Mouse (Mus musculus): ENCODE results near the gene Zbtb20. TPM values are rescaled to one million over a fixed set of nuclear protein-coding genes. Genes with fewer than 3 reads are reported as not detected.

Zbtb20 gene
- polyA plus RNA-seq, 1 experiment from 2014 or later, result 27.9 TPM

DNA sequence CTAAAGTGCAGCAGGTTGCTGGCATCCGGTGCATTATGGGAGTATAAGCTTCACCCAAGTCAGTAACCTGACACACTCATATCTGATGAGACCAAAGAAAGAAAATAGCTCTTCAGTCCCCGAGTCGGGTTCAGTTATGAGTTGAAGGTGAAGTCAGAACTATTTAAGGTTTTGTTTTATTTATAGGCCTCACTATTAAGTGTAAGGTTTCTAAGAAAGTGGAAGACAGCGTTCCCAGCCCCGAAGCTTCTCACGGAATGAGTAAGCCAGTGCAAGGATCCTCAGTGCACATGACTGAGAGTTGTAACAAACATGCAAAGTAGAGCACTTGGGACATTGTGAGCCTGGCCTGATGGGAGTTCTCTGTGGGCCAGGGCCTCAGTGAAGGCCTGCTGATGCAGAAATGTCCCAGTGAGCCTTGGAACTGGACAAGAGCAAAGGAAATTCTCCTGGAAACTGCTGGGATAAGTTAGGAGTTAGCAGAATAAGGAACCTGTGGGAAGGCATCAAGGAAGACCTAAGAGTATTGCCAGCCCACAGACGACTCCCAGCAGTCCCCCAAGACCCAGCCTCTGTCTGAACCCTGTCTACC is 507.6 kb downstream of the Zbtb20 start:
- WGBS, result 75% methylated on average over 7 of the region's 7 CpGs
- Histone ChIP-seq H3K4me2 (replicated peaks; ENCODE audit: low read depth, low read length) (no peak overlapping the region), H3K4me1 (ENCODE audit: insufficient read depth, low read depth, low read length) (no peaks in the 10 kb centered on the region), H3K27me3 (replicated peaks; ENCODE audit: insufficient read depth, low read length) (no peaks in the 10 kb centered on the region), H3K9ac (replicated peaks; ENCODE audit: low read depth) (no peak overlapping the region), H3K36me3 (ENCODE audit: insufficient read depth, low read length) (no peaks in the 10 kb centered on the region), H3K27ac (ENCODE audit: low read length) (no peak overlapping the region), H3K4me3 (ENCODE audit: low read depth, low read length) (no peak overlapping the region), H3K9me3 (ENCODE audit: low read length) (no peaks in the 10 kb centered on the region)
- TF ChIP-seq EP300 (IDR thresholded peaks at IDR 0.05) (no peak), CTCF (IDR thresholded peaks at IDR 0.05) (no peak)
- DNase-seq (ENCODE audit: low spot score) (no peak), ATAC-seq (no peak)

GRCm38 (mm10) chr16:43384953-43385619 is 509.4 kb downstream of the Zbtb20 start:
- H3K4me3 ChIP-seq (ENCODE audit: low read depth, low read length), result no peak overlapping the region
- no peak overlapping the region for H3K27ac ChIP-seq (ENCODE audit: low read length)
- no peaks in the 10 kb centered on the region for H3K4me1 ChIP-seq (ENCODE audit: insufficient read depth, low read depth, low read length)
- no peaks in the 10 kb centered on the region for H3K36me3 ChIP-seq (ENCODE audit: insufficient read depth, low read length)
- 80% methylated on average over 4 of the region's 4 CpGs for WGBS
- ATAC-seq (no peak), DNase-seq (ENCODE audit: low spot score) (no peak)
- no peak overlapping the region for H3K9ac ChIP-seq (replicated peaks; ENCODE audit: low read depth)
- H3K4me2 ChIP-seq (replicated peaks; ENCODE audit: low read depth, low read length), result no peak overlapping the region
- H3K9me3 ChIP-seq (ENCODE audit: low read length), result no peaks in the 10 kb centered on the region
- TF ChIP-seq EP300 (IDR thresholded peaks at IDR 0.05), result no peak
- no peak for TF ChIP-seq CTCF (IDR thresholded peaks at IDR 0.05)
- no peaks in the 10 kb centered on the region for H3K27me3 ChIP-seq (replicated peaks; ENCODE audit: insufficient read depth, low read length)

DNA sequence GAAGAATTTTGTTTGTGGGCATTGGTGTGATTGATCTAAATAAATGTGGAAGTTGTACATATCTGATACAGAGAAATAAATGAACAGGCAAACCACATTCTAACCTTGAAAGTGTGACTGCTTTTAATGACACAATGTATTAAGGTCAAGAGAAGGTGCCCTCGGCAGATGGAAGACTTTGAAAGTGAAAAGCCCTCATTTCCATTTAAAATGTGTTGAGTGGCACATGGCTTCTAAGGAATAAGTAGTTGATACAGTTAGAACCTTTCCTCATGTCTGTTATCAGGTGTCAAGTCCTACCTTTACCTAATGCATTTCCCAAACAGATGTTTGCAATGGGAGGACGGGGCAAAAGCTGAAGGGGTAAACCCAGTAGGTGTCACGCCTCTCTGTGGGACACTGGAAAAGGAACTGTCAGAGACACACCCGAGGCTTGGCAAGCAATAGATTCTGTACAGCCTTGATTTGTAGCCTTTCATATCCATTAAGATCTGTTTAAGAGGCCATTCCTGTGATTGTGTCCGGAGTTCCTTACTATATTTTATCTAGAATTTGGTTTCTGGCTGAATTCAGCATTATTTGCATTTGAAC is 510.0 kb downstream of the Zbtb20 start:
- Histone ChIP-seq H3K27ac (ENCODE audit: low read length) (no peak overlapping the region), H3K27me3 (replicated peaks; ENCODE audit: insufficient read depth, low read length) (no peaks in the 10 kb centered on the region), H3K4me1 (ENCODE audit: insufficient read depth, low read depth, low read length) (no peaks in the 10 kb centered on the region), H3K4me3 (ENCODE audit: low read depth, low read length) (no peak overlapping the region), H3K9me3 (ENCODE audit: low read length) (no peaks in the 10 kb centered on the region), H3K36me3 (ENCODE audit: insufficient read depth, low read length) (no peaks in the 10 kb centered on the region), H3K9ac (replicated peaks; ENCODE audit: low read depth) (no peak overlapping the region), H3K4me2 (replicated peaks; ENCODE audit: low read depth, low read length) (no peak overlapping the region)
- WGBS, result 44% methylated on average over 5 of the region's 5 CpGs
- TF ChIP-seq CTCF (IDR thresholded peaks at IDR 0.05), result no peak
- no peak for TF ChIP-seq EP300 (IDR thresholded peaks at IDR 0.05)
- ATAC-seq, result no peak
- no peak for DNase-seq (ENCODE audit: low spot score)

GRCm38 (mm10) chr16:43386426-43386825 is 510.7 kb downstream of the Zbtb20 start:
- no peak overlapping the region for H3K4me2 ChIP-seq (replicated peaks; ENCODE audit: low read depth, low read length)
- TF ChIP-seq EP300 (IDR thresholded peaks at IDR 0.05) (no peak), CTCF (IDR thresholded peaks at IDR 0.05) (no peak)
- no peak for ATAC-seq
- H3K9ac ChIP-seq (replicated peaks; ENCODE audit: low read depth), result no peak overlapping the region
- no peak overlapping the region for H3K27ac ChIP-seq (ENCODE audit: low read length)
- H3K4me1 ChIP-seq (ENCODE audit: insufficient read depth, low read depth, low read length), result no peaks in the 10 kb centered on the region
- no peaks in the 10 kb centered on the region for H3K27me3 ChIP-seq (replicated peaks; ENCODE audit: insufficient read depth, low read length)
- no peaks in the 10 kb centered on the region for H3K9me3 ChIP-seq (ENCODE audit: low read length)
- no peaks in the 10 kb centered on the region for H3K36me3 ChIP-seq (ENCODE audit: insufficient read depth, low read length)
- DNase-seq (ENCODE audit: low spot score), result no peak
- no peak overlapping the region for H3K4me3 ChIP-seq (ENCODE audit: low read depth, low read length)
- 34% methylated on average over 5 of the region's 5 CpGs for WGBS

- WGBS, result 88% methylated on average over 5 of the region's 5 CpGs
- no peak overlapping the region for H3K4me2 ChIP-seq (replicated peaks; ENCODE audit: low read depth, low read length)
- H3K9ac ChIP-seq (replicated peaks; ENCODE audit: low read depth), result no peak overlapping the region
- no peaks in the 10 kb centered on the region for H3K9me3 ChIP-seq (ENCODE audit: low read length)
- no peaks in the 10 kb centered on the region for H3K36me3 ChIP-seq (ENCODE audit: insufficient read depth, low read length)
- no peaks in the 10 kb centered on the region for H3K27me3 ChIP-seq (replicated peaks; ENCODE audit: insufficient read depth, low read length)
- no peak overlapping the region for H3K27ac ChIP-seq (ENCODE audit: low read length)
- DNase-seq (ENCODE audit: low spot score), result no peak
- TF ChIP-seq CTCF (IDR thresholded peaks at IDR 0.05) (no peak), EP300 (IDR thresholded peaks at IDR 0.05) (no peak)
- no peaks in the 10 kb centered on the region for H3K4me1 ChIP-seq (ENCODE audit: insufficient read depth, low read depth, low read length)
- H3K4me3 ChIP-seq (ENCODE audit: low read depth, low read length), result no peak overlapping the region
- ATAC-seq, result no peak
Observed at GRCm38 (mm10) chr16:43388389-43388788, 512.7 kb downstream of the Zbtb20 start.

DNA sequence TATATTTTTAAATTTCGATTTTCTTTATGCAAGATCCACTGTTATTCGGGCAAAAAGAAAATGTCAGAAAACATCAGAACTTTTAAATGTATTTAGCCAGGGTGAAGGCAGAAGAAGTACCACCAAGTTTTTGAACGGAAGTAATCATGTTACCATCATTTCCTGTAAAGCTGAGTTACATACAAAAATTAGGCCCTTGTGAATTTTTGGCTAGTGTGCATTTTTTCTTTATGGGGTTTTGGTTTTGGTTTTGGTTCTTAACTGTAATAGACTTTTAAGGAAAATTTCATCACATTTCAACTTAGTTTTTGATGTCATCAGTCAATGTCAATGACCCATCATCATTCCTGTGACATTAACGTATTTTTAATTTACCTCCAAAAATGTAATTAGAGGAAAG is 514.7 kb downstream of the Zbtb20 start:
- no peak for ATAC-seq
- H3K4me3 ChIP-seq (ENCODE audit: low read depth, low read length), result no peak overlapping the region
- H3K9ac ChIP-seq (replicated peaks; ENCODE audit: low read depth), result no peak overlapping the region
- H3K36me3 ChIP-seq (ENCODE audit: insufficient read depth, low read length), result no peaks in the 10 kb centered on the region
- no peak for DNase-seq (ENCODE audit: low spot score)
- no peak overlapping the region for H3K27ac ChIP-seq (ENCODE audit: low read length)
- no peaks in the 10 kb centered on the region for H3K27me3 ChIP-seq (replicated peaks; ENCODE audit: insufficient read depth, low read length)
- H3K4me1 ChIP-seq (ENCODE audit: insufficient read depth, low read depth, low read length), result no peaks in the 10 kb centered on the region
- WGBS, result 89% methylated on average over 4 of the region's 4 CpGs
- no peak overlapping the region for H3K4me2 ChIP-seq (replicated peaks; ENCODE audit: low read depth, low read length)
- TF ChIP-seq EP300 (IDR thresholded peaks at IDR 0.05), result no peak
- no peak for TF ChIP-seq CTCF (IDR thresholded peaks at IDR 0.05)
- H3K9me3 ChIP-seq (ENCODE audit: low read length), result no peaks in the 10 kb centered on the region
